ENCODE assay signal across 8 mouse cellular contexts in the genomic region with DNA sequence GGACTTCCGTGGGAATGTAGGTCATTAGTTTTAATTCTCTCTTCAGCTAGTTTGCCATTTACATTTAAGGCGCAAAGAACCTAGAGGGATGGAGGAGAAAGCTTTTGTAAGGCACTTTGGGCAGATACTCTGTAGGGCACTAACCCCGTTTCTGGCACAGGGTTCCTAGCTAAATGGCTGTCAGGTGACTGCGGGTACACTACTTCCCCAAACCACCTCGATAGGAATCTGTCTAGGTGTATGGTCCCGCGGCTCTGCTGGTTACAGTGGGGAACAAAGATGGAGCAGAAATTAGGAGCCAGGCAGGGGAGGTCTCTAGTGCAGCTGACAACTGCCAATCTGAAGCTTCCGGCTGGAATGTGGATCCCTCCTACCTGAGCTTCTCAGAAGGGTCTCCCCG. TPM values are rescaled to one million over a fixed set of nuclear protein-coding genes. Genes with fewer than 3 reads are reported as not detected.
DNase-seq lines count a peak whose midpoint lies in the region; TF ChIP-seq lines count a peak whose summit lies in the region.

No protein-coding gene starts in this region.

- no peak overlapping the region for H3K9ac ChIP-seq in ES-E14 (ENCODE audit: insufficient read depth, low read depth, low read length, poor library complexity, severe bottlenecking)

- peak overlapping the region; percentile 98 for H3K27ac ChIP-seq in heart, embryonic 10.5 days
- H3K27ac ChIP-seq in ES-E14 (ENCODE audit: insufficient read depth, low read depth, low read length, poor library complexity, severe bottlenecking) = no peak overlapping the region
- H3K27ac ChIP-seq in hindbrain, embryonic 10.5 days = no peak overlapping the region

- H3K36me3 ChIP-seq in heart, embryonic 10.5 days = peaks cover 27% of the 10 kb centered on the region
- H3K36me3 ChIP-seq in ES-E14 (ENCODE audit: control insufficient read depth, insufficient read depth, low read length, poor library complexity, severe bottlenecking) = no peaks in the 10 kb centered on the region; the same call in 1 of the 2 replicates
- peaks cover 16% of the 10 kb centered on the region for H3K36me3 ChIP-seq in hindbrain, embryonic 10.5 days
- peaks cover 26% of the 10 kb centered on the region for H3K36me3 ChIP-seq in megakaryocyte, embryonic 14.5 days (replicated peaks; ENCODE audit: low read length)

- no peaks in the 10 kb centered on the region for H3K27me3 ChIP-seq in heart, embryonic 10.5 days (ENCODE audit: insufficient read depth, poor library complexity, severe bottlenecking)
- H3K27me3 ChIP-seq in hindbrain, embryonic 10.5 days (ENCODE audit: insufficient read depth, poor library complexity, severe bottlenecking) = peaks cover 16% of the 10 kb centered on the region
- peaks cover 12% of the 10 kb centered on the region for H3K27me3 ChIP-seq in megakaryocyte, embryonic 14.5 days (replicated peaks)

- intact Hi-C loops in heart, postnatal 36 days (cut with DNase I) = loop anchor here (2.0 kb wide), 1 partner anchor 13 kb away; no protein-coding TSS in a partner anchor

- no peak for DNase-seq in heart, embryonic 10.5 days (ENCODE audit: low spot score)
- DNase-seq in heart, postnatal 36 days = no peak
- no peak for DNase-seq in ES-E14 (ENCODE audit: low read depth, low spot score)
- DNase-seq in hindbrain, embryonic 10.5 days (ENCODE audit: low spot score) = no peak
- DNase-seq in gastrocnemius, postnatal 4 days (ENCODE audit: low spot score in 2 of 2) = no peak
- DNase-seq in adrenal gland, adult (ENCODE audit: inconsistent age in 2 of 2, low spot score in 1 of 2) = no peak
- DNase-seq in urinary bladder, postnatal 36 days (ENCODE audit: low spot score in 2 of 2) = no peak

- in situ Hi-C loops in ES-E14 (cut with MboI; ENCODE audit: low sequenced_read_pairs in 2 of 2, unreplicated experiment in 2 of 2) = no loop called here

- H3K9me3 ChIP-seq in heart, embryonic 10.5 days = no peaks in the 10 kb centered on the region
- no peaks in the 10 kb centered on the region for H3K9me3 ChIP-seq in ES-E14 (ENCODE audit: control insufficient read depth, insufficient read depth, low read depth, low read length)
- no peaks in the 10 kb centered on the region for H3K9me3 ChIP-seq in hindbrain, embryonic 10.5 days
- H3K9me3 ChIP-seq in megakaryocyte, embryonic 14.5 days = no peaks in the 10 kb centered on the region

- H3K4me3 ChIP-seq in heart, embryonic 10.5 days = peak overlapping the region; percentile 84
- H3K4me3 ChIP-seq in ES-E14 (ENCODE audit: insufficient read depth in 1 of 2, low read depth in 1 of 2, low read length in 2 of 2, poor library complexity in 1 of 2, severe bottlenecking in 1 of 2) = peak overlapping the region; percentile 79 to 90
- peak overlapping the region; percentile 91 for H3K4me3 ChIP-seq in hindbrain, embryonic 10.5 days
- H3K4me3 ChIP-seq in megakaryocyte, embryonic 14.5 days (replicated peaks) = peak overlapping the region; percentile 99

- 14% methylated on average over 9 of the region's 9 CpGs for WGBS in heart, embryonic 10.5 days
- 18% methylated on average over 9 of the region's 9 CpGs for WGBS in hindbrain, embryonic 10.5 days

- H3K4me1 ChIP-seq in heart, embryonic 10.5 days = peaks cover 47% of the 10 kb centered on the region
- peaks cover 4 to 10% of the 10 kb centered on the region in 2 experiments; a peak in 2 of 4 replicates for H3K4me1 ChIP-seq in ES-E14 (ENCODE audit: control insufficient read depth in 2 of 2, insufficient read depth in 2 of 2, low read length in 2 of 2, poor library complexity in 1 of 2)
- peaks cover 45% of the 10 kb centered on the region for H3K4me1 ChIP-seq in hindbrain, embryonic 10.5 days (replicated peaks)
- H3K4me1 ChIP-seq in megakaryocyte, embryonic 14.5 days = peaks cover 47% of the 10 kb centered on the region

TF ChIP-seq in ES-E14, 5 proteins besides CTCF, POLR2A, EP300 and RAD21:
- TF ChIP-seq CHD2 (IDR thresholded peaks at IDR 0.05; ENCODE audit: low read depth, low read length) (no peak), ZNF384 (IDR thresholded peaks at IDR 0.05; ENCODE audit: low read depth, low read length) (no peak), MAFK (IDR thresholded peaks at IDR 0.05; ENCODE audit: insufficient read depth, low read depth, low read length) (no peak), ZC3H11A (IDR thresholded peaks at IDR 0.05; ENCODE audit: borderline replicate concordance, low read depth, low read length) (no peak), HCFC1 (IDR thresholded peaks at IDR 0.05; ENCODE audit: borderline replicate concordance, insufficient read depth, low read length) (no peak)

RNA-seq across cellular contexts. Expression of a gene that starts 1.3 kb away (rescaled TPM):
- 13.1 and 14.5 TPM in 2 replicates for polyA plus RNA-seq in heart, embryonic 10.5 days (2016; fragmentation: Nextera tagmentation; extraction: Ambion mirVana)
- total RNA-seq in heart, postnatal 36 days (2021) = 10 to 100 TPM; 39.0 to 50.1 TPM
- 7.7 and 7.8 TPM in 2 replicates for total RNA-seq in ES-E14 (2012; rRNA removed)
- 7.0 and 8.8 TPM in 2 replicates for polyA plus RNA-seq in hindbrain, embryonic 10.5 days (2016; fragmentation: Nextera tagmentation; extraction: Ambion mirVana)
- polyA plus RNA-seq in megakaryocyte, embryonic 14.5 days (2012; ENCODE audit: insufficient read depth, low replicate concordance) = 2.0 and 8.4 TPM in 2 replicates
- total RNA-seq in gastrocnemius, postnatal 4 days (2021) = 10 to 100 TPM; 26.5 to 29.4 TPM

RNA-seq across cellular contexts. Expression of a gene that starts 30.8 kb away (rescaled TPM):
- 289 and 326 TPM in 2 replicates for polyA plus RNA-seq in heart, embryonic 10.5 days (2016; fragmentation: Nextera tagmentation; extraction: Ambion mirVana)
- 100 to 1,000 TPM; 132 to 146 TPM for total RNA-seq in heart, postnatal 36 days (2021)
- 238 and 318 TPM in 2 replicates for total RNA-seq in ES-E14 (2012; rRNA removed)
- 383 and 404 TPM in 2 replicates for polyA plus RNA-seq in hindbrain, embryonic 10.5 days (2016; fragmentation: Nextera tagmentation; extraction: Ambion mirVana)
- polyA plus RNA-seq in megakaryocyte, embryonic 14.5 days (2012; ENCODE audit: insufficient read depth, low replicate concordance) = 56.4 and 173 TPM in 2 replicates
- total RNA-seq in gastrocnemius, postnatal 4 days (2021) = 10 to 100 TPM; 72.2 to 92.4 TPM

RNA-seq across cellular contexts. Expression of a gene that starts 31.0 kb away (rescaled TPM):
- polyA plus RNA-seq in heart, embryonic 10.5 days (2016; fragmentation: Nextera tagmentation; extraction: Ambion mirVana) = 6.0 and 8.1 TPM in 2 replicates
- 1 to 10 TPM; 1.3 to 2.8 TPM for total RNA-seq in heart, postnatal 36 days (2021)
- total RNA-seq in ES-E14 (2012; rRNA removed) = 1.9 and 2.6 TPM in 2 replicates
- 9.8 and 16.1 TPM in 2 replicates for polyA plus RNA-seq in hindbrain, embryonic 10.5 days (2016; fragmentation: Nextera tagmentation; extraction: Ambion mirVana)
- polyA plus RNA-seq in megakaryocyte, embryonic 14.5 days (2012; ENCODE audit: insufficient read depth, low replicate concordance) = 4.1 TPM in 1 of 2 replicates, not detected in the other
- total RNA-seq in gastrocnemius, postnatal 4 days (2021) = 1 to 10 TPM in 1 of 2 experiments, under 1 TPM in 1; 0.96 to 1.6 TPM

RNA-seq across cellular contexts. Expression of a gene that starts 35.1 kb away (rescaled TPM):
- polyA plus RNA-seq in heart, embryonic 10.5 days (2016; fragmentation: Nextera tagmentation; extraction: Ambion mirVana) = 201 and 226 TPM in 2 replicates
- 10 to 100 TPM; 71.6 to 72.7 TPM for total RNA-seq in heart, postnatal 36 days (2021)
- total RNA-seq in ES-E14 (2012; rRNA removed) = 358 and 380 TPM in 2 replicates
- polyA plus RNA-seq in hindbrain, embryonic 10.5 days (2016; fragmentation: Nextera tagmentation; extraction: Ambion mirVana) = 238 and 262 TPM in 2 replicates
- polyA plus RNA-seq in megakaryocyte, embryonic 14.5 days (2012; ENCODE audit: insufficient read depth, low replicate concordance) = 9.1 and 10.8 TPM in 2 replicates
- total RNA-seq in gastrocnemius, postnatal 4 days (2021) = 100 to 1,000 TPM; 106 to 111 TPM

RNA-seq across cellular contexts. Expression of a gene that starts 47.3 kb away (rescaled TPM):
- polyA plus RNA-seq in heart, embryonic 10.5 days (2016; fragmentation: Nextera tagmentation; extraction: Ambion mirVana) = 34.8 and 48.7 TPM in 2 replicates
- total RNA-seq in heart, postnatal 36 days (2021) = 1 to 10 TPM; 7.7 to 8.1 TPM
- 25.4 and 28.5 TPM in 2 replicates for total RNA-seq in ES-E14 (2012; rRNA removed)
- 65.9 and 78.2 TPM in 2 replicates for polyA plus RNA-seq in hindbrain, embryonic 10.5 days (2016; fragmentation: Nextera tagmentation; extraction: Ambion mirVana)
- 32.5 and 90.9 TPM in 2 replicates for polyA plus RNA-seq in megakaryocyte, embryonic 14.5 days (2012; ENCODE audit: insufficient read depth, low replicate concordance)
- total RNA-seq in gastrocnemius, postnatal 4 days (2021) = 10 to 100 TPM; 11.6 to 13.5 TPM
